8 mouse cellular contexts compared by ENCODE assay signal in the genomic region with DNA sequence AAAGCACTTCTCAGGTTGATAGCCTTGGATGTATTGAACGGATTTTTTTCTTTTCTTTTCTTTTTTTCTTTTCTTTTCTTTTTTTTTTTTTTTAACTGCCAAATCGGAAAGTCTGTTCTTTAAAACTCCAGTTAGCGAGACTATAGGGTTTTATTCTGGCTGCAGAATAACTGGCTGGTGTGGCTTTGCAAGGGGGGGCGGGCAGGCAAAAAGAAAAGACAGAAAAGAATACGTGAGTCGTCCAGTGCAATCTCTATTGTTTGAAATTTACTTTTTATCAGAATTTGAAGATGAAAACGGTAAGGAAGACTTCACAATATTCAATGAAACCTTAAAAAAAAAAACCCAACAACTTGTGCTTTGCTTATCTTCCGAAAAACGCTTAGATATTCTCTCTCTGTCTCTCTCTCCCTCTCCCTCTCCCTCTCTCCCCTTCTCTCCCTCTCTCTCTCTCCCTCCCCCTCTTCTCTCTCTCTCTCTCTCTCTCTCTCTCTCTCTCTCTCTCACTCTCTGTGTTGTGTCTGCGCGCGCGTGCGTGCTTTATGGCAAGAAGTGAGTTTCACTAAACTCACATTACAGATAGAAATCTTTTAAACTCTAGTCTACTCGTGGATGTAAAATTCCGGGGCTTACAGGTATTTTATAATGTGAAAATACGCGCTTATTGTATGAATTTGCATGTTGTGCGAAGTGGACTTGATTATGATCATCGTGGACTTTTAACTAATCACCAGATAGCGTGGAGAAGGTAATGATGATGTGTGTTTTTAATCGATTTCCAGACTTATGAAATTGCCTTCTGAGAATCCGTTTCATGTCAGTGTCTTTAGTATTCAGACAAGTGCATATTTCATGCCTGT. TPM values are rescaled to one million over a fixed set of nuclear protein-coding genes. Genes with fewer than 3 reads are reported as not detected.
DNase-seq lines count a peak whose midpoint lies in the region; ATAC-seq and TF ChIP-seq lines count a peak whose summit lies in the region.

A gene (plus strand): TSS at position 470 of the 860 bp plus-strand sequence.

- H3K36me3 ChIP-seq in forebrain, embryonic 11.5 days (ENCODE audit: control insufficient read depth, insufficient read depth, low read length) = no peaks in the 10 kb centered on the region
- no peaks in the 10 kb centered on the region for H3K36me3 ChIP-seq in intestine, embryonic 15.5 days
- H3K36me3 ChIP-seq in lung, embryonic 16.5 days (ENCODE audit: control insufficient read depth, insufficient read depth, low read length) = no peaks in the 10 kb centered on the region
- no peaks in the 10 kb centered on the region for H3K36me3 ChIP-seq in splenic B cell, adult 2 months (ENCODE audit: control insufficient read depth, insufficient read depth, low read length, poor library complexity, severe bottlenecking)

- peak; percentile 10 for DNase-seq in lung, adult 2 months
- DNase-seq in lung, adult 18-20 months = no peak
- DNase-seq in adrenal gland, adult 8-10 months = peak; percentile 6
- DNase-seq in forebrain, embryonic 11.5 days (ENCODE audit: low spot score) = peak; percentile 55
- peak; percentile 43 for DNase-seq in splenic B cell, adult 2 months (ENCODE audit: low read depth, low spot score)
- no peak for DNase-seq in left cerebral cortex, postnatal 36 days (ENCODE audit: low spot score in 2 of 2)

- H3K27ac ChIP-seq in forebrain, embryonic 11.5 days (ENCODE audit: low read depth, low read length) = peak within 1 kb of the TSS; percentile 66; the same call in 1 of the 2 replicates
- H3K27ac ChIP-seq in intestine, embryonic 15.5 days = peak within 1 kb of the TSS; percentile 73
- peak within 1 kb of the TSS; percentile 88 for H3K27ac ChIP-seq in lung, embryonic 16.5 days (ENCODE audit: low read length)

- H3K9me3 ChIP-seq in forebrain, embryonic 11.5 days (ENCODE audit: control insufficient read depth, low read length) = no peaks in the 10 kb centered on the region
- H3K9me3 ChIP-seq in intestine, embryonic 15.5 days = no peaks in the 10 kb centered on the region
- H3K9me3 ChIP-seq in lung, embryonic 16.5 days (ENCODE audit: control insufficient read depth, low read length) = no peaks in the 10 kb centered on the region

- peak within 1 kb of the TSS; percentile 61 for H3K9ac ChIP-seq in forebrain, embryonic 11.5 days (ENCODE audit: low read length)
- H3K9ac ChIP-seq in intestine, embryonic 15.5 days = 0 out of 2 replicates have a peak within 1 kb of the TSS, but pooled peaks have one; percentile 4
- H3K9ac ChIP-seq in lung, embryonic 16.5 days (ENCODE audit: low read length) = peak within 1 kb of the TSS; percentile 68

- TF ChIP-seq CTCF in lung, adult 2 months (IDR thresholded peaks at IDR 0.05; ENCODE audit: insufficient read depth, low read length) = no peak

- no peaks in the 10 kb centered on the region for H3K27me3 ChIP-seq in forebrain, embryonic 11.5 days (ENCODE audit: control insufficient read depth, insufficient read depth, low read length)
- H3K27me3 ChIP-seq in intestine, embryonic 15.5 days (replicated peaks) = no peaks in the 10 kb centered on the region
- H3K27me3 ChIP-seq in lung, embryonic 16.5 days (ENCODE audit: control insufficient read depth, insufficient read depth, low read depth, low read length) = no peaks in the 10 kb centered on the region
- no peaks in the 10 kb centered on the region; the same call in 1 of the 2 replicates for H3K27me3 ChIP-seq in splenic B cell, adult 2 months (ENCODE audit: control insufficient read depth, insufficient read depth, low read length, poor library complexity, severe bottlenecking)

- no peak for ATAC-seq in forebrain, embryonic 11.5 days (replicated peaks; ENCODE audit: low FRiP score)
- no peak for ATAC-seq in intestine, embryonic 15.5 days
- ATAC-seq in lung, embryonic 16.5 days (ENCODE audit: low read depth) = no peak

- peak within 1 kb of the TSS; percentile 71 for H3K4me3 ChIP-seq in lung, adult 2 months (replicated peaks; ENCODE audit: extremely low read depth, low read depth, low read length)
- peak within 1 kb of the TSS; percentile 43 for H3K4me3 ChIP-seq in forebrain, embryonic 11.5 days (ENCODE audit: low read depth, low read length)
- H3K4me3 ChIP-seq in intestine, embryonic 15.5 days (replicated peaks) = peak within 1 kb of the TSS; percentile 40
- H3K4me3 ChIP-seq in lung, embryonic 16.5 days (ENCODE audit: low read length) = peak within 1 kb of the TSS; percentile 59

- peaks cover 5% of the 10 kb centered on the region; the same call in 1 of the 2 replicates for H3K4me1 ChIP-seq in lung, adult 2 months (ENCODE audit: control insufficient read depth, insufficient read depth, low read length)
- peaks cover 6% of the 10 kb centered on the region; the same call in 1 of the 2 replicates for H3K4me1 ChIP-seq in forebrain, embryonic 11.5 days (replicated peaks; ENCODE audit: control insufficient read depth, insufficient read depth, low read length)
- no peaks in the 10 kb centered on the region for H3K4me1 ChIP-seq in intestine, embryonic 15.5 days (replicated peaks)
- peaks cover 11% of the 10 kb centered on the region for H3K4me1 ChIP-seq in lung, embryonic 16.5 days (replicated peaks; ENCODE audit: control insufficient read depth, insufficient read depth, low read length)

- no peak for TF ChIP-seq POLR2A in lung, adult 2 months (IDR thresholded peaks at IDR 0.05; ENCODE audit: borderline replicate concordance, extremely low read depth, low read depth, low read length)

- WGBS in lung, adult 2 months = under 1% methylated on average over 23 of the region's 23 CpGs
- WGBS in forebrain, embryonic 11.5 days = under 1% methylated on average over 23 of the region's 23 CpGs
- WGBS in intestine, embryonic 15.5 days = under 1% methylated on average over 23 of the region's 23 CpGs
- under 1% methylated on average over 23 of the region's 23 CpGs for WGBS in lung, embryonic 16.5 days

- intact Hi-C loops in left cerebral cortex, postnatal 36 days (cut with DNase I) = loop anchor here (5.0 to 10.0 kb wide), 2 partner anchors 230 to 767 kb away; a partner anchor contains a TSS

- H3K4me2 ChIP-seq in forebrain, embryonic 11.5 days (ENCODE audit: low read depth, low read length, severe bottlenecking) = peak within 1 kb of the TSS; percentile 70
- H3K4me2 ChIP-seq in intestine, embryonic 15.5 days (replicated peaks) = peak within 1 kb of the TSS; percentile 75
- peak within 1 kb of the TSS; percentile 75 for H3K4me2 ChIP-seq in lung, embryonic 16.5 days (ENCODE audit: low read depth, low read length)

RNA-seq across cellular contexts. Expression of the gene that starts here (rescaled TPM):
- 0.75 and 1.5 TPM in 2 replicates for polyA plus RNA-seq in lung, adult 2 months (2012; rRNA removed)
- total RNA-seq in adrenal gland, adult 8-10 months (2022) = 10 to 100 TPM in 1 of 4 experiments, 1 to 10 TPM in 3; 1.5 to 10.0 (median 5.5) TPM
- polyA plus RNA-seq in forebrain, embryonic 11.5 days (2014; fragmentation: Nextera tagmentation; extraction: Ambion mirVana) = 2.9 and 3.2 TPM in 2 replicates
- polyA plus RNA-seq in intestine, embryonic 15.5 days (2015; fragmentation: Nextera tagmentation; extraction: Ambion mirVana) = 1.7 and 2.1 TPM in 2 replicates
- 3.6 and 3.8 TPM in 2 replicates for polyA plus RNA-seq in lung, embryonic 16.5 days (2015; fragmentation: Nextera tagmentation; extraction: Ambion mirVana)
- total RNA-seq in left cerebral cortex, postnatal 36 days (2021) = 1 to 10 TPM; 4.4 to 4.9 TPM

Comparison
In these comparisons a context has a peak if more than half of its experiments do, and no peak if none do; other contexts are left out.
1. DNase-seq: peak in lung, adult 2 months (single experiment), adrenal gland, adult 8-10 months (single experiment), forebrain, embryonic 11.5 days (single experiment) and splenic B cell, adult 2 months (single experiment); none in lung, adult 18-20 months (0 of 2) and left cerebral cortex, postnatal 36 days (0 of 2).
2. H3K9ac ChIP-seq: peak in every context shown above with its lines; median percentile 68 in lung, embryonic 16.5 days; 61 in forebrain, embryonic 11.5 days; 4 in intestine, embryonic 15.5 days.
3. Peak in every context shown above with its lines, with median percentiles within 50 percentile points of each other: H3K4me3 ChIP-seq, H3K27ac ChIP-seq and H3K4me2 ChIP-seq.